Mouse (Mus musculus) liver, embryonic 11.5 days (tissue): ENCODE data around the gene Myom1. TPM values are rescaled to one million over a fixed set of nuclear protein-coding genes. Genes with fewer than 3 reads are reported as not detected.
"Not testable (repeated sequence)": the region's sequence is repeated elsewhere in the genome, so short reads cannot be mapped to it uniquely, and the experiment has no call there.

Experiments
- ATAC-seq: fragments of 200-750 bp; cut with Nextera tagmentation; replicated peaks from 2 replicates; pipeline ENCODE4 v1.8.0; 2017; ENCODE audit warnings: moderate number of reproducible peaks, mild to moderate bottlenecking, moderate TSS enrichment, moderate library complexity; ENCODE audit not compliant: low FRiP score
- DNase-seq: peaks from one replicate; pipeline ENCODE4 v3.0.0-alpha.2; 2017; ENCODE audit warnings: low spot score
- H3K27ac ChIP-seq: fragments of 300-500 bp; sonication (generic); 2 replicates; pipeline ENCODE4 v1.5.1; 2014; ENCODE audit warnings: mild to moderate bottlenecking, low read depth, low read length, control low read depth
- H3K27me3 ChIP-seq: fragments of 300-500 bp; sonication (generic); replicated peaks from 2 replicates; pipeline ENCODE4 v1.6.1; 2014; ENCODE audit warnings: low read length, mixed read lengths; ENCODE audit not compliant: control insufficient read depth, insufficient read depth
- H3K36me3 ChIP-seq: fragments of 300-500 bp; sonication (generic); 2 replicates; pipeline ENCODE4 v1.6.1; 2014; ENCODE audit warnings: mild to moderate bottlenecking, low read length, moderate library complexity, mixed read lengths; ENCODE audit not compliant: control insufficient read depth, insufficient read depth
- H3K4me1 ChIP-seq: fragments of 300-500 bp; sonication (generic); replicated peaks from 2 replicates; pipeline ENCODE4 v1.6.1; 2014; ENCODE audit warnings: low read length, mixed read lengths; ENCODE audit not compliant: control insufficient read depth, insufficient read depth
- H3K4me2 ChIP-seq: fragments of 300-500 bp; sonication (generic); 2 replicates; pipeline ENCODE4 v1.6.1; 2014; ENCODE audit warnings: mild to moderate bottlenecking, control low read depth, moderate library complexity
- H3K4me3 ChIP-seq: fragments of 300-500 bp; sonication (generic); 2 replicates; pipeline ENCODE4 v1.5.1; 2014; ENCODE audit warnings: low read depth, low read length, control low read depth
- H3K9ac ChIP-seq: fragments of 300-500 bp; sonication (generic); 2 replicates; pipeline ENCODE4 v1.6.1; 2014; ENCODE audit warnings: low read depth, low read length, control low read depth
- H3K9me3 ChIP-seq: fragments of 300-500 bp; sonication (generic); 2 replicates; pipeline ENCODE4 v1.6.1; 2016; ENCODE audit warnings: low read length, inconsistent platforms, mixed read lengths; ENCODE audit not compliant: control insufficient read depth
- WGBS: fragments of 180-500 bp; shearing (Covaris S2); extraction: QIAGEN DNeasy Blood & Tissue Kit; methylation state at CpG from one replicate; pipeline ENCODE4 v1.1.7; 2014; 5-methylcytosine and 5-hydroxymethylcytosine counted together
- polyA plus RNA-seq: library from polyadenylated mRNA; unstranded; fragments of >200 nt; fragmentation: Nextera tagmentation; extraction: Ambion mirVana; gene quantifications from 2 replicates; pipeline ENCODE4 v1.2.1, GENCODE M21; 2014

The Myom1 gene
- polyA plus RNA-seq, 1 experiment from 2014 or later, result 7.3 TPM

GRCm38 (mm10) chr17:70974065-70974464, 28.4 kb upstream of the Myom1 start:
- not testable (repeated sequence) for ATAC-seq, H3K4me1 ChIP-seq, H3K36me3 ChIP-seq, H3K4me3 ChIP-seq, H3K9me3 ChIP-seq, H3K4me2 ChIP-seq, DNase-seq, H3K27ac ChIP-seq, H3K9ac ChIP-seq, H3K27me3 ChIP-seq
- whole genome bisulfite sequencing, result 62% methylated on average over 14 of the region's 14 CpGs

- Histone ChIP-seq H3K36me3 (peaks cover 8% of the 10 kb centered on the region), H3K9ac (no peak overlapping the region), H3K27ac (no peak overlapping the region), H3K4me3 (no peak overlapping the region), H3K27me3 (no peaks in the 10 kb centered on the region), H3K4me2 (no peak overlapping the region), H3K4me1 (no peaks in the 10 kb centered on the region), H3K9me3 (no peaks in the 10 kb centered on the region)
- ATAC-seq (no peak), DNase-seq (no peak)
- WGBS, result 85% methylated on average over 6 of the region's 6 CpGs
These were observed 24.6 kb upstream of the Myom1 start for GRCm38 (mm10) chr17:70977799-70978198.

- Histone ChIP-seq H3K36me3 (peaks cover 8% of the 10 kb centered on the region), H3K9me3 (no peaks in the 10 kb centered on the region), H3K4me1 (no peaks in the 10 kb centered on the region), H3K27ac (no peak overlapping the region), H3K27me3 (no peaks in the 10 kb centered on the region), H3K4me3 (no peak overlapping the region), H3K9ac (no peak overlapping the region), H3K4me2 (no peak overlapping the region)
- WGBS, result 82% methylated on average over 20 of the region's 20 CpGs
- DNase-seq (no peak), ATAC-seq (no peak)
These were observed 22.8 kb upstream of the Myom1 start for GRCm38 (mm10) chr17:70979345-70980223.

- no peaks in the 10 kb centered on the region for H3K27me3 ChIP-seq
- no peak overlapping the region for H3K27ac ChIP-seq
- H3K9me3 ChIP-seq, result no peaks in the 10 kb centered on the region
- H3K4me2 ChIP-seq, result no peak overlapping the region
- no peak for ATAC-seq
- 74% methylated on average over 15 of the region's 15 CpGs for WGBS
- H3K4me3 ChIP-seq, result no peak overlapping the region
- H3K4me1 ChIP-seq, result peaks cover 3% of the 10 kb centered on the region; the same call in 1 of the 2 replicates
- no peak overlapping the region for H3K9ac ChIP-seq
- H3K36me3 ChIP-seq, result peaks cover 8% of the 10 kb centered on the region
- no peak for DNase-seq
These were observed 16.7 kb upstream of the Myom1 start for GRCm38 (mm10) chr17:70985501-70986354.

GRCm38 (mm10) chr17:70986355-70986740, 16.1 kb upstream of the Myom1 start:
- peaks cover 8% of the 10 kb centered on the region for H3K36me3 ChIP-seq
- DNase-seq, result no peak
- no peaks in the 10 kb centered on the region for H3K27me3 ChIP-seq
- WGBS, result 82% methylated on average over 6 of the region's 6 CpGs
- peaks cover 6% of the 10 kb centered on the region for H3K4me1 ChIP-seq
- H3K9me3 ChIP-seq, result no peaks in the 10 kb centered on the region
- no peak overlapping the region for H3K4me2 ChIP-seq
- no peak overlapping the region for H3K4me3 ChIP-seq
- no peak for ATAC-seq
- no peak overlapping the region for H3K27ac ChIP-seq
- H3K9ac ChIP-seq, result no peak overlapping the region

- DNase-seq (no peak), ATAC-seq (no peak)
- 88% methylated on average over 15 of the region's 15 CpGs for WGBS
- Histone ChIP-seq H3K36me3 (peaks cover 5% of the 10 kb centered on the region), H3K9me3 (no peaks in the 10 kb centered on the region), H3K27ac (no peak overlapping the region), H3K4me1 (peaks cover 13% of the 10 kb centered on the region), H3K4me3 (no peak overlapping the region), H3K9ac (no peak overlapping the region), H3K4me2 (no peak overlapping the region), H3K27me3 (no peaks in the 10 kb centered on the region)
These were observed 15.4 kb upstream of the Myom1 start for GRCm38 (mm10) chr17:70986831-70987660.

- no peak overlapping the region for H3K4me2 ChIP-seq
- H3K4me3 ChIP-seq, result no peak overlapping the region
- H3K27ac ChIP-seq, result no peak overlapping the region
- WGBS, result 85% methylated on average over 12 of the region's 12 CpGs
- no peak for ATAC-seq
- no peak for DNase-seq
- peaks cover 10% of the 10 kb centered on the region for H3K36me3 ChIP-seq
- H3K9me3 ChIP-seq, result no peaks in the 10 kb centered on the region
- H3K9ac ChIP-seq, result no peak overlapping the region
- peaks cover 18% of the 10 kb centered on the region for H3K4me1 ChIP-seq
- H3K27me3 ChIP-seq, result no peaks in the 10 kb centered on the region
These were observed 14.1 kb upstream of the Myom1 start for GRCm38 (mm10) chr17:70988337-70988767.

- DNase-seq (no peak), ATAC-seq (no peak)
- H3K27me3 ChIP-seq, result no peaks in the 10 kb centered on the region
- H3K9ac ChIP-seq, result peak overlapping the region; percentile 64
- H3K36me3 ChIP-seq, result peaks cover 18% of the 10 kb centered on the region
- 48% methylated on average over 8 of the region's 8 CpGs for WGBS
- no peaks in the 10 kb centered on the region for H3K9me3 ChIP-seq
- H3K4me2 ChIP-seq, result peak overlapping the region; percentile 83
- peak overlapping the region; percentile 64 for H3K4me3 ChIP-seq
- H3K4me1 ChIP-seq, result peaks cover 21% of the 10 kb centered on the region
- H3K27ac ChIP-seq, result no peak overlapping the region
These were observed 13.0 kb upstream of the Myom1 start for GRCm38 (mm10) chr17:70989430-70989829.
